8 mouse cellular contexts compared by ENCODE assay signal in the genomic region with DNA sequence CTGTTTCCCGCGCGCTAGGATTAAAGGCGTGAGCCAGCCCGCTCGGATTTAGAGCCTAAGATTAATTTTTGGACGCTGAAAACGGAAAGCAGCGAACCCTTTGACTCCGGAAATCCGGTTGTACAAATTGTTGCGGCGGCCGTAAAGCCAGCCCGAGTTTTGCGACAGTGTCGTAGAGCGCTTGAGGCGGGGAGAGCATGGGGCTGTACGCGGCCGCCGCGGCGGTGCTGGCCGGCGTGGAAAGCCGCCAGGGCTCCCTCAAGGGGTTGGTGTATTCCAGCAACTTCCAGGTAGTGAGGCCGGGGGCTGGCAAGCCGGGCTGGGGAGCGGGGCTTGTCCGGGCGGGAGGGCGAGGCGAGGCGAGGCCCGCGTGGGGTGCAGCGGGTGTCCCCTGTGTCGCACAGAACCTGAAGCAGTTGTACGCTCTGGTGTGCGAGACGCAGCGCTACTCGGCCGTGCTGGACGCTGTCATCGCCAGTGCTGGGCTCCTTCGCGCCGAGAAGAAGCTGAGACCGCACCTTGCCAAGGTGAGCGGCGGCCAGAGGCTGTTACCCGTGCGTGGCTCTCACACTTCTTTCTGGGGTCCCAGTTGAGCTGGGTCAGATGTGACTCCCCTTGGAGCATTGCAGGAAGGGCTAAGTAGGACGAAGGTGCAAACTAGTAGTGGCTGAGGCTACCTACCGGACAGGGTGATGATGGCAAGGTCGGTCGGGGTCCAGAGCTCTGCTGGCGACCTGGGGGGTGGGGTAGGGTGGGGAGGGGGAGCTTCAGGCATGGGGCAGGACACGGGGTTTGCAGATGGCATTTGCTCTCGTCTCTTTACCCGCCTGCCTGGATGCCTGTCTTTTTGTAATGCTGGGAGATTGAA. TPM values are rescaled to one million over a fixed set of nuclear protein-coding genes. Genes with fewer than 3 reads are reported as not detected.
DNase-seq lines count a peak whose midpoint lies in the region; ATAC-seq lines count a peak whose summit lies in the region.

TSS of gene Nsun5 (plus strand) at position 167 of the 868 bp plus-strand sequence.

- peak; percentile 62 for ATAC-seq in hindbrain, embryonic 12.5 days (ENCODE audit: low FRiP score)

- under 1% methylated on average over 63 of the region's 64 CpGs for WGBS in hindbrain, embryonic 12.5 days

- H3K4me2 ChIP-seq in hindbrain, embryonic 12.5 days (replicated peaks), result peak within 1 kb of the TSS; percentile 89

- peak within 1 kb of the TSS; percentile 74 for H3K27ac ChIP-seq in hindbrain, embryonic 12.5 days

- peak within 1 kb of the TSS; percentile 98 for H3K4me3 ChIP-seq in hindbrain, embryonic 12.5 days

- DNase-seq in Muller cell, postnatal 12 days (ENCODE audit: inconsistent ontology term), result peak; percentile 90
- DNase-seq in cerebellum, adult 9-11 months, result peak; percentile 92
- DNase-seq in frontal cortex, postnatal 10 days (ENCODE audit: low spot score in 2 of 2), result peak; percentile 86 to 94
- peak; percentile 93 to 96 for DNase-seq in layer of hippocampus, postnatal 14 days (ENCODE audit: low spot score in 2 of 2)
- peak; percentile 98 for DNase-seq in lung, postnatal 14 days
- DNase-seq in retina, adult 2 months (ENCODE audit: low read depth, low spot score), result peak; percentile 92
- peak; percentile 93 to 94 for DNase-seq in thymus, postnatal 36 days

- no peaks in the 10 kb centered on the region for H3K9me3 ChIP-seq in hindbrain, embryonic 12.5 days (replicated peaks)

- peaks cover 33% of the 10 kb centered on the region for H3K36me3 ChIP-seq in hindbrain, embryonic 12.5 days

- peaks cover 14% of the 10 kb centered on the region for H3K4me1 ChIP-seq in hindbrain, embryonic 12.5 days

- H3K27me3 ChIP-seq in hindbrain, embryonic 12.5 days, result no peaks in the 10 kb centered on the region

- H3K9ac ChIP-seq in hindbrain, embryonic 12.5 days, result peak within 1 kb of the TSS; percentile 89

RNA-seq across cellular contexts. Expression of gene Nsun5, which starts in this region (rescaled TPM):
- polyA plus RNA-seq in hindbrain, embryonic 12.5 days (2016; fragmentation: Nextera tagmentation; extraction: Ambion mirVana), result 28.5 and 36.1 TPM in 2 replicates
- total RNA-seq in layer of hippocampus, postnatal 14 days (2021), result 10 to 100 TPM; 18.8 to 23.9 TPM

Comparison
In these comparisons a context has a peak if more than half of its experiments do, and no peak if none do; other contexts are left out.
1. Peak in every context shown above with its lines: DNase-seq, ATAC-seq, H3K4me3 ChIP-seq and H3K27ac ChIP-seq.